Mouse (Mus musculus): ENCODE measurements at regions not wholly inside any gene's neighbourhood (a gene's known extent, or its start where the extent isn't known, plus 50 kb on each side); places are given as distances from the start of the nearest gene placed in this dataset.

DNA sequence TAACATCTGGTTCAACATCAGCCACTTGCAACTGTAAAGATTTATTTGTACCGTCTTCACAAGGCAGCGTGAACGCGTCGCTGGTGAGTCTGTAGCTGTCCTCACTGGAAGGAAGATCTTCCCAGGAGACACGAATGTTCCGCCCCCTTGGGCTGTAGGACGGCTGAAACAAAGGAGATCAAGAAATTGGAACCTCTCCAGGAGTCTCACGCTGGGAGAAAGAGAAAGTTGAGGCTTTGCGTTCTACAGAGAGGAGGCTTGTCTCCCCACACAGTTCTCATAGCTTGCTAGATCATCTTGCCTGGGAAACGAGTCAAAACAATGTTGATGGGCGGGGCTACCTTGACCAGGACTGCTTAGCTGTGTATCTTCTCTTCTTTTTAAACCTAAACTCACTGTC is 117.3 kb downstream of the Syt10 start:
- no peak for TF ChIP-seq CTCF (IDR thresholded peaks at IDR 0.05)
- TF ChIP-seq EP300 (IDR thresholded peaks at IDR 0.05; ENCODE audit: insufficient read depth, low read depth, low read length), result no peak
- no peak for TF ChIP-seq POLR2A (IDR thresholded peaks at IDR 0.05; ENCODE audit: insufficient read depth, low read depth, low read length)

Data from heart, adult 2 months (tissue).